Mouse (Mus musculus): ENCODE measurements around the gene Rnf20. TPM values are rescaled to one million over a fixed set of nuclear protein-coding genes. Genes with fewer than 3 reads are reported as not detected.

Rnf20 gene
- polyA plus RNA-seq (2015; fragmentation: Nextera tagmentation; extraction: Ambion mirVana): 54.1 and 56.5 TPM in 2 replicates

GRCm38 (mm10) chr4:49631319-49632138 is at the start of gene Rnf20:
Rnf20 (plus strand) TSS chr4:49632006.
- peak; percentile 97 for ATAC-seq (ENCODE audit: low FRiP score, low read depth)
- Histone ChIP-seq H3K27ac (peak within 1 kb of the TSS; percentile 88), H3K4me2 (replicated peaks) (peak within 1 kb of the TSS; percentile 85), H3K4me1 (peaks cover 12% of the 10 kb centered on the region), H3K36me3 (peaks cover 25% of the 10 kb centered on the region), H3K4me3 (peak within 1 kb of the TSS; percentile 91), H3K9ac (peak within 1 kb of the TSS; percentile 90), H3K27me3 (no peaks in the 10 kb centered on the region), H3K9me3 (no peaks in the 10 kb centered on the region)
- 4% methylated on average over 37 of the region's 37 CpGs for WGBS

GRCm38 (mm10) chr4:49583965-49584831 is 47.6 kb upstream of the Rnf20 start:
- ATAC-seq (ENCODE audit: low FRiP score, low read depth): peak; percentile 58; the same call in 1 of the 2 replicates
- Histone ChIP-seq H3K27me3 (no peaks in the 10 kb centered on the region), H3K27ac (peak overlapping the region; percentile 48; the same call in 1 of the 2 replicates), H3K9ac (no peak overlapping the region), H3K4me3 (no peak overlapping the region), H3K4me1 (peaks cover 60% of the 10 kb centered on the region), H3K9me3 (no peaks in the 10 kb centered on the region), H3K36me3 (peaks cover 13% of the 10 kb centered on the region), H3K4me2 (replicated peaks) (no peak overlapping the region; the same call in 1 of the 2 replicates)
- WGBS: 33% methylated on average over 14 of the region's 14 CpGs

GRCm38 (mm10) chr4:49585524-49586101 is 46.2 kb upstream of the Rnf20 start:
- peak; percentile 66 for ATAC-seq (ENCODE audit: low FRiP score, low read depth)
- no peak overlapping the region for H3K9ac ChIP-seq
- 63% methylated on average over 7 of the region's 7 CpGs for WGBS

GRCm38 (mm10) chr4:49586811-49587210 is 45.0 kb upstream of the Rnf20 start:
- no peak overlapping the region for H3K4me3 ChIP-seq
- H3K4me2 ChIP-seq (replicated peaks): no peak overlapping the region
- 83% methylated on average over 10 of the region's 10 CpGs for WGBS
- H3K36me3 ChIP-seq: peaks cover 13% of the 10 kb centered on the region
- peaks cover 37% of the 10 kb centered on the region for H3K4me1 ChIP-seq
- H3K27me3 ChIP-seq: no peaks in the 10 kb centered on the region
- H3K9me3 ChIP-seq: no peaks in the 10 kb centered on the region
- no peak for ATAC-seq (ENCODE audit: low FRiP score, low read depth)
- H3K9ac ChIP-seq: no peak overlapping the region
- H3K27ac ChIP-seq: no peak overlapping the region

More at GRCm38 (mm10) chr4:49585524-49586101, 46.2 kb upstream of the Rnf20 start:
- Histone ChIP-seq H3K9me3 (no peaks in the 10 kb centered on the region), H3K36me3 (peaks cover 13% of the 10 kb centered on the region), H3K4me2 (replicated peaks) (no peak overlapping the region), H3K27ac (peak overlapping the region; percentile 75; the same call in 1 of the 2 replicates), H3K27me3 (no peaks in the 10 kb centered on the region), H3K4me3 (no peak overlapping the region), H3K4me1 (peaks cover 49% of the 10 kb centered on the region)

- Histone ChIP-seq H3K9me3 (no peaks in the 10 kb centered on the region), H3K4me2 (replicated peaks) (no peak overlapping the region), H3K4me3 (no peak overlapping the region), H3K27me3 (no peaks in the 10 kb centered on the region), H3K36me3 (peaks cover 13% of the 10 kb centered on the region), H3K9ac (no peak overlapping the region), H3K27ac (no peak overlapping the region), H3K4me1 (peaks cover 12% of the 10 kb centered on the region)
- 77% methylated on average over 2 of the region's 2 CpGs for WGBS
- ATAC-seq (ENCODE audit: low FRiP score, low read depth): no peak
These were observed 41.7 kb upstream of the Rnf20 start for GRCm38 (mm10) chr4:49590152-49590551.

GRCm38 (mm10) chr4:49596846-49597182 is 35.0 kb upstream of the Rnf20 start:
- Histone ChIP-seq H3K27ac (0 out of 2 replicates have a peak overlapping the region, but pooled peaks have one; percentile 84), H3K9ac (peak overlapping the region; percentile 88), H3K4me2 (replicated peaks) (peak overlapping the region; percentile 93), H3K4me1 (peaks cover 7% of the 10 kb centered on the region), H3K27me3 (no peaks in the 10 kb centered on the region), H3K9me3 (no peaks in the 10 kb centered on the region), H3K4me3 (peak overlapping the region; percentile 83), H3K36me3 (no peaks in the 10 kb centered on the region)
- ATAC-seq (ENCODE audit: low FRiP score, low read depth): no peak
- under 1% methylated on average over 20 of the region's 20 CpGs for WGBS

- under 1% methylated on average over 77 of the region's 77 CpGs for WGBS
- no peaks in the 10 kb centered on the region for H3K36me3 ChIP-seq
- H3K4me1 ChIP-seq: peaks cover 7% of the 10 kb centered on the region
- peak within 1 kb of the TSS; percentile 93 for H3K4me2 ChIP-seq (replicated peaks)
- peak within 1 kb of the TSS; percentile 83 for H3K4me3 ChIP-seq
- peak within 1 kb of the TSS; percentile 84 for H3K27ac ChIP-seq
- H3K9me3 ChIP-seq: no peaks in the 10 kb centered on the region
- no peaks in the 10 kb centered on the region for H3K27me3 ChIP-seq
- peak within 1 kb of the TSS; percentile 88 for H3K9ac ChIP-seq
- ATAC-seq (ENCODE audit: low FRiP score, low read depth): peak; percentile 91
These were observed 34.4 kb upstream of the Rnf20 start, which contains the start of gene Tmem246 for GRCm38 (mm10) chr4:49597183-49598100. Tmem246 (minus strand) TSS chr4:49597876.

- H3K9me3 ChIP-seq: no peaks in the 10 kb centered on the region
- H3K9ac ChIP-seq: no peak overlapping the region
- no peak overlapping the region for H3K4me3 ChIP-seq
- no peak for ATAC-seq (ENCODE audit: low FRiP score, low read depth)
- no peak overlapping the region for H3K4me2 ChIP-seq (replicated peaks)
- WGBS: 61% methylated on average over 2 of the region's 2 CpGs
- no peaks in the 10 kb centered on the region for H3K36me3 ChIP-seq
- H3K4me1 ChIP-seq: peaks cover under 1% of the 10 kb centered on the region; the same call in 1 of the 2 replicates
- H3K27ac ChIP-seq: no peak overlapping the region
- no peaks in the 10 kb centered on the region for H3K27me3 ChIP-seq
These were observed 28.6 kb upstream of the Rnf20 start for GRCm38 (mm10) chr4:49603161-49603560.

GRCm38 (mm10) chr4:49604016-49604546 is 27.7 kb upstream of the Rnf20 start:
- H3K27ac ChIP-seq: no peak overlapping the region
- no peaks in the 10 kb centered on the region for H3K9me3 ChIP-seq
- H3K4me1 ChIP-seq: no peaks in the 10 kb centered on the region
- H3K36me3 ChIP-seq: no peaks in the 10 kb centered on the region
- H3K4me2 ChIP-seq (replicated peaks): no peak overlapping the region
- ATAC-seq (ENCODE audit: low FRiP score, low read depth): no peak
- no peak overlapping the region for H3K4me3 ChIP-seq
- no peaks in the 10 kb centered on the region for H3K27me3 ChIP-seq
- H3K9ac ChIP-seq: no peak overlapping the region
- WGBS: 62% methylated on average over 1 of the region's 1 CpGs

- Histone ChIP-seq H3K4me2 (replicated peaks) (no peak overlapping the region), H3K36me3 (no peaks in the 10 kb centered on the region), H3K9ac (no peak overlapping the region), H3K4me1 (no peaks in the 10 kb centered on the region), H3K27ac (no peak overlapping the region), H3K4me3 (no peak overlapping the region), H3K9me3 (no peaks in the 10 kb centered on the region), H3K27me3 (no peaks in the 10 kb centered on the region)
- WGBS: 90% methylated on average over 5 of the region's 5 CpGs
- ATAC-seq (ENCODE audit: low FRiP score, low read depth): no peak
These were observed 27.2 kb upstream of the Rnf20 start for GRCm38 (mm10) chr4:49604616-49605015.

GRCm38 (mm10) chr4:49605459-49605858 is 26.3 kb upstream of the Rnf20 start:
- Histone ChIP-seq H3K9me3 (no peaks in the 10 kb centered on the region), H3K4me2 (replicated peaks) (no peak overlapping the region), H3K27me3 (no peaks in the 10 kb centered on the region), H3K27ac (no peak overlapping the region), H3K9ac (no peak overlapping the region), H3K36me3 (no peaks in the 10 kb centered on the region), H3K4me1 (no peaks in the 10 kb centered on the region), H3K4me3 (no peak overlapping the region)
- no peak for ATAC-seq (ENCODE audit: low FRiP score, low read depth)
- WGBS: 77% methylated on average over 1 of the region's 1 CpGs

Data from limb, embryonic 13.5 days (tissue).